Mouse (Mus musculus): ENCODE measurements around the gene Ccl4. TPM values are rescaled to one million over a fixed set of nuclear protein-coding genes. Genes with fewer than 3 reads are reported as not detected.

Gene Ccl4
- total RNA-seq (2014; rRNA removed) (not detected in 2 replicates), polyA plus RNA-seq (2015; fragmentation: Nextera tagmentation; extraction: Ambion mirVana) (not detected in 2 replicates)

DNA sequence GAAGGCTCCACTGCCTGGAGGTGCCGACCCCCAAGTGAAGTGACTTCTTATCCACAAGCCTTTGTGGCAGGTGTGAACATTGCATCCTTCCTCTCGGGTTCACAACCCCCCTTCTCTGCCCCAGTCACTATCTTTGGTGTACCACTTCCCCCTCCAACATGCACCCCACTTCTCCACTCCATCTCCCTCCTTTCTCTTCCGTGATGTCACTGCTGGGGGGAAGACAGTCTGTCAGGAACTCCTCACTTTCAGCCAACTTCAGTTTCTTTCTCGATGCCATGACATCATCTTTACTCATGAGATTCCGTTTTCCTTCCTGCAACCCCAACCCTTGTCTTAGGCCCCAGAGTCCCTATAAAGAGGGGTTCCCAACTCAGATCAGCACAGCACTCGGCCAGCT lies at the start of gene Ccl4:
TSS of gene Ccl4 (plus strand) at position 381 of the 400 bp plus-strand sequence.
- Histone ChIP-seq H3K9me3 (ENCODE audit: low read length) (no peaks in the 10 kb centered on the region), H3K27ac (ENCODE audit: low read depth, low read length) (no peak within 1 kb of the TSS), H3K4me3 (ENCODE audit: low read depth, low read length) (no peak within 1 kb of the TSS), H3K4me1 (ENCODE audit: insufficient read depth, low read length) (no peaks in the 10 kb centered on the region), H3K9ac (replicated peaks; ENCODE audit: low read length, poor library complexity, severe bottlenecking) (no peak within 1 kb of the TSS), H3K36me3 (ENCODE audit: insufficient read depth, low read length) (no peaks in the 10 kb centered on the region), H3K27me3 (ENCODE audit: insufficient read depth, low read length) (no peaks in the 10 kb centered on the region), H3K4me2 (ENCODE audit: low read depth, low read length, poor library complexity, severe bottlenecking) (no peak within 1 kb of the TSS)
- no peak for TF ChIP-seq CTCF (IDR thresholded peaks at IDR 0.05)
- 79% methylated on average over 6 of the region's 6 CpGs for WGBS
- no peak for DNase-seq (ENCODE audit: low spot score)
- ATAC-seq (ENCODE audit: low FRiP score): no peak

DNA sequence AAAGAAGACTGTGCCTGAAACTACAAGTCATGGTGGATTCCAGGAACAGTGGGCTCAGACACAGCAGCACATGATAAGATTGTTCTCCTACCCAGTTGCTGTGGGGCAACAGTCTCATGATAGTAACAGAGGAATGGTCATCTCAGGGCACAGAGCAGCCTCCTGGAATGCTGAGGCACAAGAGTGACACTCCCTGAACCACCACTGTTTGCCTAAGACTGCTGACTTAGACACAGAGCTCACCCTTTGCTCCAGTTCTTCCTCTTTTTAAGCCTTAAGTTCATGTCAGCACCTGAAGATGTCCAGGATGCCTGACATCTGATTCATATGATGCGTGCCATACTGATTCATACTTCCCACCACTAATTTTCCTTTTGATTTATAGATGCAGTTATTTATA lies 45.8 kb upstream of the Ccl4 start:
- no peaks in the 10 kb centered on the region for H3K4me1 ChIP-seq (ENCODE audit: insufficient read depth, low read length)
- H3K9ac ChIP-seq (replicated peaks; ENCODE audit: low read length, poor library complexity, severe bottlenecking): no peak overlapping the region
- no peak overlapping the region for H3K4me3 ChIP-seq (ENCODE audit: low read depth, low read length)
- no peak overlapping the region for H3K4me2 ChIP-seq (ENCODE audit: low read depth, low read length, poor library complexity, severe bottlenecking)
- DNase-seq (ENCODE audit: low spot score): no peak
- no peak for TF ChIP-seq CTCF (IDR thresholded peaks at IDR 0.05)
- no peaks in the 10 kb centered on the region for H3K36me3 ChIP-seq (ENCODE audit: insufficient read depth, low read length)
- no peaks in the 10 kb centered on the region for H3K27me3 ChIP-seq (ENCODE audit: insufficient read depth, low read length)
- H3K9me3 ChIP-seq (ENCODE audit: low read length): no peaks in the 10 kb centered on the region
- WGBS: 91% methylated on average over 1 of the region's 1 CpGs
- no peak for ATAC-seq (ENCODE audit: low FRiP score)
- no peak overlapping the region for H3K27ac ChIP-seq (ENCODE audit: low read depth, low read length)

- no peak for DNase-seq (ENCODE audit: low spot score)
- Histone ChIP-seq H3K27me3 (ENCODE audit: insufficient read depth, low read length) (no peaks in the 10 kb centered on the region), H3K36me3 (ENCODE audit: insufficient read depth, low read length) (no peaks in the 10 kb centered on the region), H3K9ac (replicated peaks; ENCODE audit: low read length, poor library complexity, severe bottlenecking) (no peak overlapping the region), H3K4me1 (ENCODE audit: insufficient read depth, low read length) (no peaks in the 10 kb centered on the region), H3K4me2 (ENCODE audit: low read depth, low read length, poor library complexity, severe bottlenecking) (no peak overlapping the region), H3K9me3 (ENCODE audit: low read length) (no peaks in the 10 kb centered on the region), H3K27ac (ENCODE audit: low read depth, low read length) (no peak overlapping the region), H3K4me3 (ENCODE audit: low read depth, low read length) (no peak overlapping the region)
- 70% methylated on average over 5 of the region's 5 CpGs for WGBS
- no peak for TF ChIP-seq CTCF (IDR thresholded peaks at IDR 0.05)
- ATAC-seq (ENCODE audit: low FRiP score): no peak
Observed at GRCm38 (mm10) chr11:83618238-83618637, 44.1 kb upstream of the Ccl4 start.

DNA sequence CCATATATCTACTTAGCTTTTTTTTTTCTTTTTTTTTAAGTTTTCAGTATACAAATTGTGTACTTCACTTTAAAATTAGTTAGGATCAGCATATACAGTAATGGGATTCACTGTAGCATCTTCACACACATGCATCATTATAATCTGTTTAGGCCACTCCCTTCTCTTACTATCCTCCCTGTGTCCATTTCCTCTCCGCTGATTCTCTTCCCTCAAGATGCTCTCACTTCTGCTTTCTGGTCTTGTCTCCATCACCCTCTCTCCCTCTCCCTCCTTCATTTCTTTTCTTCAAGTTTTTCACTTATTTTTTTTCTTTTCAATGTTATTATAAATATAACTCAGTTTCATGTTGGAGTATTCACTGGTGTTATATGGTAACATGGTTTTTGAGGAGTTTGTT lies 43.3 kb upstream of the Ccl4 start:
- H3K9ac ChIP-seq (replicated peaks; ENCODE audit: low read length, poor library complexity, severe bottlenecking): no peak overlapping the region
- TF ChIP-seq CTCF (IDR thresholded peaks at IDR 0.05): no peak
- DNase-seq (ENCODE audit: low spot score) (no peak), ATAC-seq (ENCODE audit: low FRiP score) (no peak)
- H3K27ac ChIP-seq (ENCODE audit: low read depth, low read length): no peak overlapping the region
- no peaks in the 10 kb centered on the region for H3K27me3 ChIP-seq (ENCODE audit: insufficient read depth, low read length)
- H3K9me3 ChIP-seq (ENCODE audit: low read length): no peaks in the 10 kb centered on the region
- H3K4me2 ChIP-seq (ENCODE audit: low read depth, low read length, poor library complexity, severe bottlenecking): no peak overlapping the region
- no peak overlapping the region for H3K4me3 ChIP-seq (ENCODE audit: low read depth, low read length)
- no peaks in the 10 kb centered on the region for H3K4me1 ChIP-seq (ENCODE audit: insufficient read depth, low read length)
- H3K36me3 ChIP-seq (ENCODE audit: insufficient read depth, low read length): no peaks in the 10 kb centered on the region
- 94% methylated on average over 1 of the region's 1 CpGs for WGBS

DNA sequence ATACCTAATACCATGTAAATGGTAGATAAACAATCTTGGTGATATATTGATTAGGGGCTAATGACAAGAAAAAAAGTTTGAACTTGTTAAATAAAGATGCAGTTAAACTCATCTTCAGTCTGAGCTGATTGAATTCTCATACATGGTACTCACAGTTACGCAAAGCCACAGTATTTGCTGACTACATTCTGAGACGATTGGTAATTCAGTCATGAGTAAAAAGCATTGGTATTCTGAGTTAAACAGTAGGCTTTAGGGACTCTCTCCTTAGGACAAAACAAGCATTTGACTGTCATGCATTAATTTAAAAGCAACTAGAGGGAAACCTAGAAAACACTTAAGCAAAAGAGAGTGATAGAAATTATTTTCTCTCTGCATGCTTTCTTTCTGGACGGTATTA lies 38.8 kb upstream of the Ccl4 start:
- no peak overlapping the region for H3K9ac ChIP-seq (replicated peaks; ENCODE audit: low read length, poor library complexity, severe bottlenecking)
- no peak overlapping the region for H3K4me2 ChIP-seq (ENCODE audit: low read depth, low read length, poor library complexity, severe bottlenecking)
- no peaks in the 10 kb centered on the region for H3K27me3 ChIP-seq (ENCODE audit: insufficient read depth, low read length)
- no peak overlapping the region for H3K4me3 ChIP-seq (ENCODE audit: low read depth, low read length)
- no peaks in the 10 kb centered on the region for H3K36me3 ChIP-seq (ENCODE audit: insufficient read depth, low read length)
- no peak for ATAC-seq (ENCODE audit: low FRiP score)
- 90% methylated on average over 3 of the region's 3 CpGs for WGBS
- no peak for DNase-seq (ENCODE audit: low spot score)
- H3K27ac ChIP-seq (ENCODE audit: low read depth, low read length): no peak overlapping the region
- H3K4me1 ChIP-seq (ENCODE audit: insufficient read depth, low read length): no peaks in the 10 kb centered on the region
- no peak for TF ChIP-seq CTCF (IDR thresholded peaks at IDR 0.05)
- no peaks in the 10 kb centered on the region for H3K9me3 ChIP-seq (ENCODE audit: low read length)

DNA sequence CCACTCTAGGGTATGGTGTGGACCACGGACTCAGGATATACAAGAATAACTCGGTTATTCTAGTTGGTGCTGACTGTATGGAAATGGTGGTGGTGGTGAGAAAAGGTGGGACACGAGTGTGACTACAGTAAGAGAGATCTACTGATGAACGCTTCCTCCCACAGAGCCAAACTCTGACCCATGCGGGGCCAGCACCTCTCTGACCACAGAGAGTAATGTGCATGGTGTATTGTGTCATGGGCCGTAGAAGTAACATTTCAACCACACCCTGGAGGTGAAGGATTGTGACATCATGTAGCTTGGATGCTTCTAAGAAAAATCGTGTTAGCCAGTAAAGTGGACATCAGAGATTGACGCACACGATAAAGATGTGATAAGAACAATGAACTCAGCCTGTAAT lies 33.6 kb upstream of the Ccl4 start:
- Histone ChIP-seq H3K27ac (ENCODE audit: low read depth, low read length) (no peak overlapping the region), H3K9me3 (ENCODE audit: low read length) (no peaks in the 10 kb centered on the region), H3K4me3 (ENCODE audit: low read depth, low read length) (no peak overlapping the region), H3K36me3 (ENCODE audit: insufficient read depth, low read length) (no peaks in the 10 kb centered on the region), H3K27me3 (ENCODE audit: insufficient read depth, low read length) (no peaks in the 10 kb centered on the region), H3K4me2 (ENCODE audit: low read depth, low read length, poor library complexity, severe bottlenecking) (no peak overlapping the region), H3K4me1 (ENCODE audit: insufficient read depth, low read length) (no peaks in the 10 kb centered on the region), H3K9ac (replicated peaks; ENCODE audit: low read length, poor library complexity, severe bottlenecking) (no peak overlapping the region)
- DNase-seq (ENCODE audit: low spot score): no peak
- ATAC-seq (ENCODE audit: low FRiP score): no peak
- WGBS: 89% methylated on average over 9 of the region's 9 CpGs
- TF ChIP-seq CTCF (IDR thresholded peaks at IDR 0.05): no peak

All from midbrain, postnatal 0 days (tissue).